Mouse (Mus musculus): ENCODE measurements at regions not wholly inside any gene's neighbourhood (a gene's known extent, or its start where the extent isn't known, plus 50 kb on each side); places are given as distances from the start of the nearest gene placed in this dataset.

GRCm38 (mm10) chr6:51175616-51176590 is 256.6 kb upstream of the Nfe2l3 start:
- Histone ChIP-seq H3K4me3 (ENCODE audit: insufficient read depth, low read depth, low read length) (no peak overlapping the region), H3K4me1 (ENCODE audit: control insufficient read depth, insufficient read depth, low read length) (no peaks in the 10 kb centered on the region), H3K27me3 (ENCODE audit: control insufficient read depth, insufficient read depth, low read length) (peaks cover 29% of the 10 kb centered on the region), H3K79me2 (ENCODE audit: control insufficient read depth, insufficient read depth, low read length) (no peaks in the 10 kb centered on the region), H3K9ac (ENCODE audit: low read depth, low read length) (no peak overlapping the region), H3K27ac (replicated peaks; ENCODE audit: insufficient read depth, low read depth, low read length) (no peak overlapping the region), H3K36me3 (ENCODE audit: control insufficient read depth, insufficient read depth, low read length) (no peaks in the 10 kb centered on the region)
- DNase-seq (ENCODE audit: extremely low read depth, low read depth, low spot score), result no peak
- no peak for TF ChIP-seq POLR2A (IDR thresholded peaks at IDR 0.05; ENCODE audit: extremely low read depth, insufficient read depth, low read length)
- TF ChIP-seq CTCF (IDR thresholded peaks at IDR 0.05; ENCODE audit: low read depth, low read length), result no peak
- WGBS, result 17% methylated on average over 13 of the region's 13 CpGs

GRCm38 (mm10) chr6:51176791-51177433 is 255.6 kb upstream of the Nfe2l3 start:
- TF ChIP-seq CTCF (IDR thresholded peaks at IDR 0.05; ENCODE audit: low read depth, low read length) (no peak), POLR2A (IDR thresholded peaks at IDR 0.05; ENCODE audit: extremely low read depth, insufficient read depth, low read length) (no peak)
- 15% methylated on average over 6 of the region's 6 CpGs for WGBS
- no peaks in the 10 kb centered on the region for H3K4me1 ChIP-seq (ENCODE audit: control insufficient read depth, insufficient read depth, low read length)
- H3K27ac ChIP-seq (replicated peaks; ENCODE audit: insufficient read depth, low read depth, low read length), result no peak overlapping the region
- H3K79me2 ChIP-seq (ENCODE audit: control insufficient read depth, insufficient read depth, low read length), result no peaks in the 10 kb centered on the region
- peaks cover 28% of the 10 kb centered on the region for H3K27me3 ChIP-seq (ENCODE audit: control insufficient read depth, insufficient read depth, low read length)
- H3K9ac ChIP-seq (ENCODE audit: low read depth, low read length), result no peak overlapping the region
- H3K4me3 ChIP-seq (ENCODE audit: insufficient read depth, low read depth, low read length), result no peak overlapping the region
- no peak for DNase-seq (ENCODE audit: extremely low read depth, low read depth, low spot score)
- H3K36me3 ChIP-seq (ENCODE audit: control insufficient read depth, insufficient read depth, low read length), result no peaks in the 10 kb centered on the region

- Histone ChIP-seq H3K36me3 (ENCODE audit: control insufficient read depth, insufficient read depth, low read length) (no peaks in the 10 kb centered on the region), H3K27ac (replicated peaks; ENCODE audit: insufficient read depth, low read depth, low read length) (no peak overlapping the region), H3K27me3 (ENCODE audit: control insufficient read depth, insufficient read depth, low read length) (peaks cover 25% of the 10 kb centered on the region), H3K4me3 (ENCODE audit: insufficient read depth, low read depth, low read length) (no peak overlapping the region), H3K79me2 (ENCODE audit: control insufficient read depth, insufficient read depth, low read length) (no peaks in the 10 kb centered on the region), H3K9ac (ENCODE audit: low read depth, low read length) (no peak overlapping the region), H3K4me1 (ENCODE audit: control insufficient read depth, insufficient read depth, low read length) (no peaks in the 10 kb centered on the region)
- DNase-seq (ENCODE audit: extremely low read depth, low read depth, low spot score), result no peak
- 4% methylated on average over 14 of the region's 14 CpGs for WGBS
- TF ChIP-seq POLR2A (IDR thresholded peaks at IDR 0.05; ENCODE audit: extremely low read depth, insufficient read depth, low read length) (no peak), CTCF (IDR thresholded peaks at IDR 0.05; ENCODE audit: low read depth, low read length) (no peak)
Measured at GRCm38 (mm10) chr6:51177701-51178060, 254.8 kb upstream of the Nfe2l3 start.

- WGBS, result 3% methylated on average over 30 of the region's 34 CpGs
- no peak overlapping the region for H3K27ac ChIP-seq (replicated peaks; ENCODE audit: insufficient read depth, low read depth, low read length)
Measured at GRCm38 (mm10) chr6:51178061-51178791, 254.2 kb upstream of the Nfe2l3 start.

GRCm38 (mm10) chr6:51178799-51179398 is 253.6 kb upstream of the Nfe2l3 start:
- TF ChIP-seq CTCF (IDR thresholded peaks at IDR 0.05; ENCODE audit: low read depth, low read length), result no peak
- 4% methylated on average over 17 of the region's 17 CpGs for WGBS
- H3K79me2 ChIP-seq (ENCODE audit: control insufficient read depth, insufficient read depth, low read length), result no peaks in the 10 kb centered on the region
- no peaks in the 10 kb centered on the region for H3K36me3 ChIP-seq (ENCODE audit: control insufficient read depth, insufficient read depth, low read length)
- peaks cover 23% of the 10 kb centered on the region for H3K27me3 ChIP-seq (ENCODE audit: control insufficient read depth, insufficient read depth, low read length)
- no peak overlapping the region for H3K4me3 ChIP-seq (ENCODE audit: insufficient read depth, low read depth, low read length)
- DNase-seq (ENCODE audit: extremely low read depth, low read depth, low spot score), result peak; percentile 33
- no peak overlapping the region for H3K27ac ChIP-seq (replicated peaks; ENCODE audit: insufficient read depth, low read depth, low read length)
- no peak overlapping the region for H3K9ac ChIP-seq (ENCODE audit: low read depth, low read length)
- no peaks in the 10 kb centered on the region for H3K4me1 ChIP-seq (ENCODE audit: control insufficient read depth, insufficient read depth, low read length)

More at GRCm38 (mm10) chr6:51178061-51178791, 254.2 kb upstream of the Nfe2l3 start:
- no peak for TF ChIP-seq CTCF (IDR thresholded peaks at IDR 0.05; ENCODE audit: low read depth, low read length)
- Histone ChIP-seq H3K27me3 (ENCODE audit: control insufficient read depth, insufficient read depth, low read length) (peaks cover 22% of the 10 kb centered on the region), H3K4me3 (ENCODE audit: insufficient read depth, low read depth, low read length) (no peak overlapping the region), H3K4me1 (ENCODE audit: control insufficient read depth, insufficient read depth, low read length) (no peaks in the 10 kb centered on the region), H3K9ac (ENCODE audit: low read depth, low read length) (no peak overlapping the region), H3K79me2 (ENCODE audit: control insufficient read depth, insufficient read depth, low read length) (no peaks in the 10 kb centered on the region), H3K36me3 (ENCODE audit: control insufficient read depth, insufficient read depth, low read length) (no peaks in the 10 kb centered on the region)
- no peak for DNase-seq (ENCODE audit: extremely low read depth, low read depth, low spot score)
